Mouse (Mus musculus): Measurements from ENCODE around the gene Ankef1. TPM values are rescaled to one million over a fixed set of nuclear protein-coding genes. Genes with fewer than 3 reads are reported as not detected.

Ankef1 gene
- polyA plus RNA-seq, 1 experiment from 2014 or later = 0.50 TPM

GRCm38 (mm10) chr2:136562336-136562735, 60.6 kb downstream of the Ankef1 start:
- Histone ChIP-seq H3K27ac (replicated peaks; ENCODE audit: low read depth, low read length) (no peak overlapping the region), H3K4me3 (replicated peaks; ENCODE audit: low read depth, low read length) (no peak overlapping the region), H3K36me3 (ENCODE audit: control insufficient read depth, insufficient read depth, low read length) (no peaks in the 10 kb centered on the region), H3K9me3 (ENCODE audit: control insufficient read depth, low read length) (no peaks in the 10 kb centered on the region), H3K9ac (replicated peaks; ENCODE audit: low read length) (no peak overlapping the region), H3K4me2 (ENCODE audit: low read length) (no peak overlapping the region), H3K27me3 (ENCODE audit: control insufficient read depth, insufficient read depth, low read length) (no peaks in the 10 kb centered on the region), H3K4me1 (ENCODE audit: control insufficient read depth, insufficient read depth, low read length) (no peaks in the 10 kb centered on the region)
- 96% methylated on average over 1 of the region's 1 CpGs for WGBS
- DNase-seq = no peak
- no peak for ATAC-seq (ENCODE audit: low FRiP score, low TSS enrichment)

- Histone ChIP-seq H3K36me3 (ENCODE audit: control insufficient read depth, insufficient read depth, low read length) (no peaks in the 10 kb centered on the region), H3K4me2 (ENCODE audit: low read length) (no peak overlapping the region), H3K27ac (replicated peaks; ENCODE audit: low read depth, low read length) (no peak overlapping the region), H3K4me3 (replicated peaks; ENCODE audit: low read depth, low read length) (no peak overlapping the region), H3K4me1 (ENCODE audit: control insufficient read depth, insufficient read depth, low read length) (no peaks in the 10 kb centered on the region), H3K9me3 (ENCODE audit: control insufficient read depth, low read length) (no peaks in the 10 kb centered on the region), H3K27me3 (ENCODE audit: control insufficient read depth, insufficient read depth, low read length) (no peaks in the 10 kb centered on the region), H3K9ac (replicated peaks; ENCODE audit: low read length) (no peak overlapping the region)
- no peak for DNase-seq
- 80% methylated on average over 2 of the region's 2 CpGs for WGBS
- no peak for ATAC-seq (ENCODE audit: low FRiP score, low TSS enrichment)
These were observed 69.1 kb downstream of the Ankef1 start for GRCm38 (mm10) chr2:136570856-136571255.

GRCm38 (mm10) chr2:136582762-136583161, 81.1 kb downstream of the Ankef1 start:
- peak; percentile 60 for DNase-seq
- Histone ChIP-seq H3K9ac (replicated peaks; ENCODE audit: low read length) (no peak overlapping the region), H3K4me1 (ENCODE audit: control insufficient read depth, insufficient read depth, low read length) (no peaks in the 10 kb centered on the region), H3K36me3 (ENCODE audit: control insufficient read depth, insufficient read depth, low read length) (no peaks in the 10 kb centered on the region), H3K9me3 (ENCODE audit: control insufficient read depth, low read length) (no peaks in the 10 kb centered on the region), H3K4me3 (replicated peaks; ENCODE audit: low read depth, low read length) (no peak overlapping the region), H3K27ac (replicated peaks; ENCODE audit: low read depth, low read length) (no peak overlapping the region), H3K27me3 (ENCODE audit: control insufficient read depth, insufficient read depth, low read length) (no peaks in the 10 kb centered on the region), H3K4me2 (ENCODE audit: low read length) (no peak overlapping the region)
- WGBS = 56% methylated on average over 2 of the region's 2 CpGs
- ATAC-seq (ENCODE audit: low FRiP score, low TSS enrichment) = no peak

- no peak for ATAC-seq (ENCODE audit: low FRiP score, low TSS enrichment)
These were observed 87.1 kb downstream of the Ankef1 start for GRCm38 (mm10) chr2:136588811-136589210.

GRCm38 (mm10) chr2:136596451-136596850, 94.7 kb downstream of the Ankef1 start:
- Histone ChIP-seq H3K9me3 (ENCODE audit: control insufficient read depth, low read length) (no peaks in the 10 kb centered on the region), H3K27ac (replicated peaks; ENCODE audit: low read depth, low read length) (no peak overlapping the region), H3K27me3 (ENCODE audit: control insufficient read depth, insufficient read depth, low read length) (no peaks in the 10 kb centered on the region), H3K4me1 (ENCODE audit: control insufficient read depth, insufficient read depth, low read length) (no peaks in the 10 kb centered on the region), H3K9ac (replicated peaks; ENCODE audit: low read length) (no peak overlapping the region), H3K36me3 (ENCODE audit: control insufficient read depth, insufficient read depth, low read length) (no peaks in the 10 kb centered on the region), H3K4me3 (replicated peaks; ENCODE audit: low read depth, low read length) (no peak overlapping the region), H3K4me2 (ENCODE audit: low read length) (no peak overlapping the region)
- peak; percentile 72 for DNase-seq
- 23% methylated on average over 3 of the region's 3 CpGs for WGBS
- ATAC-seq (ENCODE audit: low FRiP score, low TSS enrichment) = no peak

More at GRCm38 (mm10) chr2:136588811-136589210, 87.1 kb downstream of the Ankef1 start:
- Histone ChIP-seq H3K9ac (replicated peaks; ENCODE audit: low read length) (no peak overlapping the region), H3K4me2 (ENCODE audit: low read length) (no peak overlapping the region), H3K27me3 (ENCODE audit: control insufficient read depth, insufficient read depth, low read length) (no peaks in the 10 kb centered on the region), H3K36me3 (ENCODE audit: control insufficient read depth, insufficient read depth, low read length) (no peaks in the 10 kb centered on the region), H3K4me1 (ENCODE audit: control insufficient read depth, insufficient read depth, low read length) (no peaks in the 10 kb centered on the region), H3K27ac (replicated peaks; ENCODE audit: low read depth, low read length) (no peak overlapping the region), H3K9me3 (ENCODE audit: control insufficient read depth, low read length) (no peaks in the 10 kb centered on the region), H3K4me3 (replicated peaks; ENCODE audit: low read depth, low read length) (no peak overlapping the region)
- DNase-seq = no peak
- WGBS = 25% methylated on average over 2 of the region's 2 CpGs

GRCm38 (mm10) chr2:136598743-136599142, 97.0 kb downstream of the Ankef1 start:
- Histone ChIP-seq H3K9ac (replicated peaks; ENCODE audit: low read length) (no peak overlapping the region), H3K27me3 (ENCODE audit: control insufficient read depth, insufficient read depth, low read length) (no peaks in the 10 kb centered on the region), H3K4me3 (replicated peaks; ENCODE audit: low read depth, low read length) (no peak overlapping the region), H3K27ac (replicated peaks; ENCODE audit: low read depth, low read length) (no peak overlapping the region), H3K4me2 (ENCODE audit: low read length) (no peak overlapping the region), H3K36me3 (ENCODE audit: control insufficient read depth, insufficient read depth, low read length) (no peaks in the 10 kb centered on the region), H3K9me3 (ENCODE audit: control insufficient read depth, low read length) (no peaks in the 10 kb centered on the region), H3K4me1 (ENCODE audit: control insufficient read depth, insufficient read depth, low read length) (no peaks in the 10 kb centered on the region)
- ATAC-seq (ENCODE audit: low FRiP score, low TSS enrichment) (no peak), DNase-seq (no peak)
- WGBS = 87% methylated on average over 6 of the region's 6 CpGs

GRCm38 (mm10) chr2:136600651-136601170, 99.0 kb downstream of the Ankef1 start:
- Histone ChIP-seq H3K4me3 (replicated peaks; ENCODE audit: low read depth, low read length) (no peak overlapping the region), H3K9me3 (ENCODE audit: control insufficient read depth, low read length) (no peaks in the 10 kb centered on the region), H3K36me3 (ENCODE audit: control insufficient read depth, insufficient read depth, low read length) (no peaks in the 10 kb centered on the region), H3K4me2 (ENCODE audit: low read length) (no peak overlapping the region), H3K27me3 (ENCODE audit: control insufficient read depth, insufficient read depth, low read length) (no peaks in the 10 kb centered on the region), H3K9ac (replicated peaks; ENCODE audit: low read length) (no peak overlapping the region), H3K27ac (replicated peaks; ENCODE audit: low read depth, low read length) (no peak overlapping the region), H3K4me1 (ENCODE audit: control insufficient read depth, insufficient read depth, low read length) (no peaks in the 10 kb centered on the region)
- DNase-seq (no peak), ATAC-seq (ENCODE audit: low FRiP score, low TSS enrichment) (no peak)
- 84% methylated on average over 5 of the region's 5 CpGs for WGBS

GRCm38 (mm10) chr2:136601206-136601605, 99.5 kb downstream of the Ankef1 start:
- H3K9ac ChIP-seq (replicated peaks; ENCODE audit: low read length) = no peak overlapping the region
- no peak for DNase-seq
- no peak overlapping the region for H3K4me3 ChIP-seq (replicated peaks; ENCODE audit: low read depth, low read length)
- no peaks in the 10 kb centered on the region for H3K9me3 ChIP-seq (ENCODE audit: control insufficient read depth, low read length)
- no peaks in the 10 kb centered on the region for H3K4me1 ChIP-seq (ENCODE audit: control insufficient read depth, insufficient read depth, low read length)
- no peak overlapping the region for H3K27ac ChIP-seq (replicated peaks; ENCODE audit: low read depth, low read length)
- ATAC-seq (ENCODE audit: low FRiP score, low TSS enrichment) = no peak
- no peak overlapping the region for H3K4me2 ChIP-seq (ENCODE audit: low read length)
- WGBS = 51% methylated on average over 4 of the region's 4 CpGs
- H3K27me3 ChIP-seq (ENCODE audit: control insufficient read depth, insufficient read depth, low read length) = no peaks in the 10 kb centered on the region
- no peaks in the 10 kb centered on the region for H3K36me3 ChIP-seq (ENCODE audit: control insufficient read depth, insufficient read depth, low read length)
